Mouse (Mus musculus) frontal cortex, adult (tissue): Measurements from ENCODE around the gene Ncoa7.

Experiments used
- ATAC-seq: cut with Nextera tagmentation; 2 replicates; pipeline ENCODE4 v1.9.2; 2017; ENCODE audit warnings: mild to moderate bottlenecking, moderate library complexity, mixed read lengths; ENCODE audit not compliant: low TSS enrichment

The Ncoa7 gene

GRCm38 (mm10) chr10:30585691-30586090 is 217.4 kb downstream of the Ncoa7 start:
- ATAC-seq, result no peak
